In the genomic region with DNA sequence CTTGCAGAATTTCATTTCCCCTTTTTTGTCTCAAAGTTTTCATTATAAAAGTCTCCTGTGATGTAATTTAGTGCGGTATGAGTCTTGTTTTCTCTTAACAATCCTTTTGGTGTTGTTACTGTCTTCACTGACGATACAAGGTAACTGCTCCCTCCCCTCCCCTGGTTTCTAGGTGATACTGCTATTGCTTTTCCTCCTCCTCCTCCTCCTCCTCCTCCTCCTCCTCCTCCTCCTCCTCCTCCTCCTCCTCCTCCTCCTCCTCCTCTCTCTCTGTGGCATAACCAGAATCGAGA, we compare ENCODE assay signal across 19 mouse cellular contexts.
"Had no signal": no experiment of that assay in that cellular context is flagged by ENCODE, and none has a peak within 500 bp of the region (broad histone marks: within the 10 kb centered on the region; RNA-seq: fewer than 3 reads in every experiment).

No protein-coding gene starts in this region.

- ATAC-seq: liver, embryonic 12.5 days had no signal

- H3K9ac ChIP-seq: limb, embryonic 13.5 days; liver, embryonic 12.5 days; liver, embryonic 15.5 days; lung, embryonic 15.5 days; neural tube, embryonic 12.5 days; neural tube, embryonic 15.5 days; stomach, embryonic 15.5 days had no signal

- H3K36me3 ChIP-seq: limb, embryonic 10.5 days; limb, embryonic 13.5 days; liver, embryonic 12.5 days; liver, embryonic 15.5 days; lung, embryonic 15.5 days; neural tube, embryonic 12.5 days; neural tube, embryonic 15.5 days; stomach, embryonic 15.5 days had no signal

- H3K27me3 ChIP-seq: limb, embryonic 13.5 days; liver, embryonic 12.5 days; liver, embryonic 15.5 days; lung, embryonic 15.5 days; neural tube, embryonic 12.5 days; neural tube, embryonic 15.5 days; stomach, embryonic 15.5 days had no signal

- H3K9me3 ChIP-seq: limb, embryonic 10.5 days; limb, embryonic 13.5 days; liver, embryonic 12.5 days; liver, embryonic 15.5 days; lung, embryonic 15.5 days; neural tube, embryonic 12.5 days; neural tube, embryonic 15.5 days; stomach, embryonic 15.5 days had no signal

- H3K4me2 ChIP-seq: limb, embryonic 13.5 days; liver, embryonic 12.5 days; liver, embryonic 15.5 days; midbrain, embryonic 11.5 days; neural tube, embryonic 12.5 days; neural tube, embryonic 15.5 days; stomach, embryonic 15.5 days had no signal

- DNase-seq: kidney, postnatal 25 days; layer of hippocampus, adult 9-11 months; lung, adult 18-20 months; midbrain, embryonic 14.5 days; retina, postnatal 1 day; right cerebral cortex, postnatal 25 days; spleen, adult 18-20 months; thymus, postnatal 36 days had no signal

- H3K27ac ChIP-seq: kidney, postnatal 0 days; layer of hippocampus, adult 2 months; limb, embryonic 10.5 days; limb, embryonic 13.5 days; liver, embryonic 12.5 days; liver, embryonic 15.5 days; neural tube, embryonic 12.5 days; neural tube, embryonic 15.5 days; stomach, embryonic 15.5 days had no signal

- H3K4me1 ChIP-seq: limb, embryonic 10.5 days; limb, embryonic 13.5 days; liver, embryonic 12.5 days; liver, embryonic 15.5 days; lung, embryonic 15.5 days; neural tube, embryonic 12.5 days; neural tube, embryonic 15.5 days; stomach, embryonic 15.5 days had no signal

- H3K4me3 ChIP-seq: layer of hippocampus, adult 2 months; limb, embryonic 10.5 days; limb, embryonic 13.5 days; liver, embryonic 12.5 days; liver, embryonic 15.5 days; lung, embryonic 15.5 days; neural tube, embryonic 12.5 days; neural tube, embryonic 15.5 days; stomach, embryonic 15.5 days had no signal
